Mouse (Mus musculus) MEL (cell line): ENCODE data around the gene Gm5941. TPM values are rescaled to one million over a fixed set of nuclear protein-coding genes. Genes with fewer than 3 reads are reported as not detected.

Experiments
- DNase-seq: peaks from one replicate; pipeline ENCODE4 v3.0.0; 2011; ENCODE audit warnings: low read depth, low spot score
- H3K27ac ChIP-seq: 2 replicates; pipeline ENCODE4 v1.5.1; 2012; ENCODE audit warnings: low read depth, mild to moderate bottlenecking, control low read depth, low read length, moderate library complexity; ENCODE audit not compliant: control insufficient read depth
- H3K27me3 ChIP-seq, 2 experiments: fragments of 150-350 bp in 1 of 2; sonication (generic) in 1 of 2; 2 replicates each; pipeline ENCODE4 v1.6.1; 2012; ENCODE audit warnings: low read length in 2 of 2, mild to moderate bottlenecking in 2 of 2, improper control_type of control experiment in 1 of 2, moderate library complexity in 1 of 2; ENCODE audit not compliant: insufficient read depth in 2 of 2, control insufficient read depth in 1 of 2
- H3K36me3 ChIP-seq, 2 experiments: 2 replicates each; pipeline ENCODE4 v1.6.1; 2012 to 2014; ENCODE audit warnings: low read length in 2 of 2, improper control_type of control experiment in 1 of 2, inconsistent platforms in 1 of 2, mild to moderate bottlenecking in 1 of 2; ENCODE audit not compliant: insufficient read depth in 2 of 2, control insufficient read depth in 1 of 2
- H3K4me1 ChIP-seq, 2 experiments: fragments of 150-350 bp in 1 of 2; sonication (generic) in 1 of 2; 2 replicates each; pipeline ENCODE4 v1.6.1; 2012; ENCODE audit warnings: low read length in 2 of 2, improper control_type of control experiment in 1 of 2, mild to moderate bottlenecking in 1 of 2; ENCODE audit not compliant: insufficient read depth in 2 of 2, control insufficient read depth in 1 of 2
- H3K4me3 ChIP-seq, 2 experiments: fragments of 150-350 bp in 1 of 2; sonication (generic) in 1 of 2; 2 replicates each; pipeline ENCODE4 v1.5.1; 2012; ENCODE audit warnings: low read depth in 2 of 2, low read length in 2 of 2, mild to moderate bottlenecking in 2 of 2, moderate library complexity in 2 of 2, control low read depth in 1 of 2, improper control_type of control experiment in 1 of 2; ENCODE audit not compliant: control insufficient read depth in 1 of 2, insufficient read depth in 1 of 2
- H3K79me2 ChIP-seq: 2 replicates; pipeline ENCODE4 v1.6.1; 2012; ENCODE audit warnings: mild to moderate bottlenecking, low read length, moderate library complexity; ENCODE audit not compliant: control insufficient read depth, poor library complexity, insufficient read depth
- H3K9ac ChIP-seq: 2 replicates; pipeline ENCODE4 v1.6.1; 2012; ENCODE audit warnings: low read depth, mild to moderate bottlenecking, control low read depth, low read length, moderate library complexity; ENCODE audit not compliant: control insufficient read depth, poor library complexity, severe bottlenecking
- H3K9me3 ChIP-seq: fragments of 150-350 bp; sonication (generic); replicated peaks from 2 replicates; pipeline ENCODE4 v1.6.1; 2012; ENCODE audit warnings: mild to moderate bottlenecking, low read length, improper control_type of control experiment, moderate library complexity; ENCODE audit not compliant: insufficient read depth
- CHD2 ChIP-seq: IDR thresholded peaks from 2 replicates; pipeline ENCODE4 v1.6.1; 2011; ENCODE audit warnings: low read length, improper control_type of control experiment
- GATA1 ChIP-seq: IDR thresholded peaks from 2 replicates; pipeline ENCODE4 v1.6.1; 2011; ENCODE audit warnings: low read depth, low read length, improper control_type of control experiment
- MYC ChIP-seq: IDR thresholded peaks from 2 replicates; pipeline ENCODE4 v1.6.1; 2011; ENCODE audit warnings: low read depth, mild to moderate bottlenecking, low read length, improper control_type of control experiment, moderate library complexity
- POLR2A ChIP-seq, 2 experiments: IDR thresholded peaks; 2 replicates each; pipeline ENCODE4 v1.6.1; 2011 to 2012; ENCODE audit warnings: low read length in 2 of 2, mild to moderate bottlenecking in 2 of 2, control low read depth in 1 of 2, improper control_type of control experiment in 1 of 2, low read depth in 1 of 2, moderate library complexity in 1 of 2; ENCODE audit not compliant: control insufficient read depth in 1 of 2, insufficient read depth in 1 of 2, poor library complexity in 1 of 2
- SMC3 ChIP-seq: IDR thresholded peaks from 2 replicates; pipeline ENCODE4 v1.6.1; 2011; ENCODE audit warnings: low read depth, low read length, improper control_type of control experiment
- TCF12 ChIP-seq: IDR thresholded peaks from 2 replicates; pipeline ENCODE4 v1.6.1; 2014; ENCODE audit warnings: low read depth, mild to moderate bottlenecking, inconsistent platforms, low read length, improper control_type of control experiment, moderate library complexity
- USF2 ChIP-seq, 2 experiments: IDR thresholded peaks; 2 replicates each; pipeline ENCODE4 v1.6.1; 2011 to 2012; ENCODE audit warnings: improper control_type of control experiment in 2 of 2, low read length in 2 of 2, borderline replicate concordance in 1 of 2, inconsistent platforms in 1 of 2, low read depth in 1 of 2, mild to moderate bottlenecking in 1 of 2; ENCODE audit not compliant: insufficient read depth in 1 of 2
- ZC3H11A ChIP-seq: IDR thresholded peaks from 2 replicates; pipeline ENCODE4 v1.6.1; 2012; ENCODE audit warnings: low read depth, mild to moderate bottlenecking, inconsistent platforms, low read length, improper control_type of control experiment
- ZKSCAN1 ChIP-seq: IDR thresholded peaks from 2 replicates; pipeline ENCODE4 v1.6.1; 2012; ENCODE audit warnings: low read depth, mild to moderate bottlenecking, inconsistent platforms, low read length, improper control_type of control experiment, moderate library complexity
- polyA plus RNA-seq, 2 experiments: library from polyadenylated mRNA; stranded (reverse) in 1 of 2; unstranded in 1 of 2; fragments of >175 nt in 1 of 2; fragments of >200 nt in 1 of 2; gene quantifications; 2 replicates each; pipeline versions ENCODE4 v1.2.1 to v1.2.4; 2012; ENCODE audit warnings: low replicate concordance in 2 of 2, low read depth in 1 of 2; ENCODE audit not compliant: insufficient read length in 2 of 2, insufficient read depth in 1 of 2, missing spikeins in 1 of 2
- total RNA-seq: library from RNA; depleted of rRNA; stranded (reverse); fragments of 300-350 nt; gene quantifications from 2 replicates; pipeline ENCODE4 v1.2.3, GENCODE M21; 2012; rRNA removed

The Gm5941 gene
- total and polyA plus RNA-seq, 3 experiments: not detected

GRCm38 (mm10) chrX:92464773-92465172, 25.0 kb upstream of the Gm5941 start:
- H3K9ac ChIP-seq: no peak overlapping the region
- no peaks in the 10 kb centered on the region for H3K27me3 ChIP-seq
- H3K79me2 ChIP-seq: no peaks in the 10 kb centered on the region
- no peak overlapping the region for H3K4me3 ChIP-seq
- no peaks in the 10 kb centered on the region for H3K9me3 ChIP-seq
- peak; percentile 1 for DNase-seq
- no peaks in the 10 kb centered on the region for H3K36me3 ChIP-seq
- H3K27ac ChIP-seq: no peak overlapping the region
- no peaks in the 10 kb centered on the region for H3K4me1 ChIP-seq
- no peak for TF ChIP-seq GATA1

DNA sequence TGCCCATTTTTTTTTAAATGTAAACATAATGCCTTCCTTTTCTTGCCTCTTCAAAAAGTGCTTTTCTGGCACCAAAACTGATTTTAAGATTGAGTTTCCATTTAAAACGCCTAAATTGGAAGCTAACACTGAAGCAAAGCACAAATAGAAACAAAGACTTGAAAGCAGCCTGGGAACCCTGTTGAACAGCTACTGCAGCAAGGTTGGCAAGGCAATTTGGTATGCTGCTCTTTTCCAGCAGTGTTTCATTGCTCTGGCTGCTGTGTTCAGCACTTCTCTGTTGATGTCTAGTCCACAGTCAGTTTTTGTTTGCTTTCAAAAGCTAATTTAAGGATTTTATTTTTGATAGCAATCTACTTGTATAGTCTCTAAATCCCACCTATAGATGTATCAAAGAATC, 8.5 kb downstream of the Gm5941 start:
- H3K9me3 ChIP-seq: no peaks in the 10 kb centered on the region
- no peak overlapping the region for H3K27ac ChIP-seq
- H3K79me2 ChIP-seq: no peaks in the 10 kb centered on the region
- H3K4me1 ChIP-seq: no peaks in the 10 kb centered on the region
- no peak overlapping the region for H3K4me3 ChIP-seq
- H3K27me3 ChIP-seq: no peaks in the 10 kb centered on the region
- DNase-seq: no peak
- TF ChIP-seq ZC3H11A (no peak), CHD2 (no peak), ZKSCAN1 (no peak), MYC (no peak), USF2 (IDR thresholded peaks at IDR 0.05; ENCODE audit: borderline replicate concordance in 1 of 2, insufficient read depth in 1 of 2, low read depth in 1 of 2, low read length in 2 of 2) (no peak)
- H3K36me3 ChIP-seq: no peaks in the 10 kb centered on the region
- no peak overlapping the region for H3K9ac ChIP-seq

DNA sequence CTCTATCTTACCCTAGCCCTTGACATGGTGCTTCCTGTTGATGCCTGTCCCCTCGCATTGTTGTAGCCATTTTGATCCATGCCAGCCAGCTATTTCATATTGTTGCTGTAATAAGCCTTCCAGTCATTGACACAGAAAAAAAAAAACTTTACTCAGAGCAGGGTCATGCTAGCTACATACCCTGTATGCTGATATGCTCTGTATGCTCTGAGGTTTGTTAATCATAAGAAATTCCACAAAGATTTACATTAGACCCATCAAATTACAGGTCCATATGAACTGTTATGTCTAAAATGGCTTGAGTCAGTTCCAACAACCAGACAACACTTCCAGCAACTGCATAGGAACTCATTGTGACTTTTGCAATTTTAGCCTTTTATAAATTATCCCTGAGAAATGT, 38.1 kb downstream of the Gm5941 start:
- Histone ChIP-seq H3K27me3 (no peaks in the 10 kb centered on the region), H3K27ac (no peak overlapping the region), H3K4me3 (no peak overlapping the region), H3K79me2 (no peaks in the 10 kb centered on the region), H3K9me3 (no peaks in the 10 kb centered on the region), H3K4me1 (no peaks in the 10 kb centered on the region), H3K9ac (no peak overlapping the region), H3K36me3 (no peaks in the 10 kb centered on the region)
- no peak for DNase-seq
- TF ChIP-seq POLR2A (IDR thresholded peaks at IDR 0.05; ENCODE audit: control insufficient read depth in 1 of 2, insufficient read depth in 1 of 2, low read depth in 1 of 2, low read length in 2 of 2, poor library complexity in 1 of 2) (no peak), TCF12 (no peak), SMC3 (no peak)

Other genes starting within 250 kb of the Gm5941 start
- not detected in 2 replicates for gene Mageb18, start 109.6 kb downstream of the Gm5941 start, total RNA-seq
- not detected for gene Mageb18, start 109.6 kb downstream of the Gm5941 start, polyA plus RNA-seq